Mouse (Mus musculus) erythroblast, embryonic 14.5 days (primary cell): Measurements from ENCODE around the gene Ppfia1.

Experiments
- GATA1 ChIP-seq: IDR thresholded peaks from 2 replicates; pipeline ENCODE4 v1.6.1; 2012; ENCODE audit warnings: low read length, inconsistent platforms, mixed read lengths
- TAL1 ChIP-seq: IDR thresholded peaks from 3 replicates; pipeline ENCODE4 v1.6.1; 2012; ENCODE audit warnings: low read length, inconsistent platforms, mixed read lengths

GRCm38 (mm10) chr7:144529851-144530250 is 23.7 kb downstream of the Ppfia1 start:
- TF ChIP-seq TAL1 (no peak), GATA1 (no peak)
